Mouse (Mus musculus): ENCODE data around the gene Ppil3. TPM values are rescaled to one million over a fixed set of nuclear protein-coding genes. Genes with fewer than 3 reads are reported as not detected.

Ppil3 gene
- 73.4 TPM for polyA plus RNA-seq (2014; fragmentation: Illumina TruSeq; extraction: RNeasy Lipid Tissue Mini Kit (QIAGEN cat#74804); ENCODE audit: low replicate concordance)

GRCm38 (mm10) chr1:58445143-58445722, at the start of gene Ppil3, which contains the start of gene Nif3l1:
TSS of gene Ppil3 (minus strand) at chr1:58445486.
TSS of gene Nif3l1 (plus strand) at chr1:58445151.

GRCm38 (mm10) chr1:58423371-58424248, 21.7 kb downstream of the Ppil3 start, which contains the start of gene Clk1:
TSS of gene Clk1 (minus strand) at chr1:58424066.

GRCm38 (mm10) chr1:58392652-58393283, 52.5 kb downstream of the Ppil3 start, which contains the start of gene Bzw1:
TSS of gene Bzw1 (plus strand) at chr1:58392898.

Other genes with a start within 250 kb of the Ppil3 start
- gene Aox4, start 235.1 kb downstream of the Ppil3 start, polyA plus RNA-seq (2014; fragmentation: Illumina TruSeq; extraction: RNeasy Lipid Tissue Mini Kit (QIAGEN cat#74804); ENCODE audit: low replicate concordance), result not detected
- gene Aox2, start 167.2 kb downstream of the Ppil3 start, polyA plus RNA-seq (2014; fragmentation: Illumina TruSeq; extraction: RNeasy Lipid Tissue Mini Kit (QIAGEN cat#74804); ENCODE audit: low replicate concordance), result 0.07 TPM
- gene Bzw1, start 52.6 kb downstream of the Ppil3 start, polyA plus RNA-seq (2014; fragmentation: Illumina TruSeq; extraction: RNeasy Lipid Tissue Mini Kit (QIAGEN cat#74804); ENCODE audit: low replicate concordance), result 401 TPM
- 711 TPM for gene Clk1, start 21.4 kb downstream of the Ppil3 start, polyA plus RNA-seq (2014; fragmentation: Illumina TruSeq; extraction: RNeasy Lipid Tissue Mini Kit (QIAGEN cat#74804); ENCODE audit: low replicate concordance)
- gene Nif3l1, start 335 bp downstream of the Ppil3 start, polyA plus RNA-seq (2014; fragmentation: Illumina TruSeq; extraction: RNeasy Lipid Tissue Mini Kit (QIAGEN cat#74804); ENCODE audit: low replicate concordance), result 21.9 TPM
- gene Orc2, start 59.6 kb upstream of the Ppil3 start, polyA plus RNA-seq (2014; fragmentation: Illumina TruSeq; extraction: RNeasy Lipid Tissue Mini Kit (QIAGEN cat#74804); ENCODE audit: low replicate concordance), result 33.7 TPM
- gene Fam126b, start 140.8 kb upstream of the Ppil3 start, polyA plus RNA-seq (2014; fragmentation: Illumina TruSeq; extraction: RNeasy Lipid Tissue Mini Kit (QIAGEN cat#74804); ENCODE audit: low replicate concordance), result 52.1 TPM
- 79.7 TPM for gene Ndufb3, start 140.9 kb upstream of the Ppil3 start, polyA plus RNA-seq (2014; fragmentation: Illumina TruSeq; extraction: RNeasy Lipid Tissue Mini Kit (QIAGEN cat#74804); ENCODE audit: low replicate concordance)

Measured in small intestine, adult 10 weeks (tissue).